Mouse (Mus musculus) liver, embryonic 11.5 days (tissue): ENCODE results near the gene Tmem259. TPM values are rescaled to one million over a fixed set of nuclear protein-coding genes. Genes with fewer than 3 reads are reported as not detected.
A peak's percentile ranks its signal among the peaks of the same experiment; 100 is the strongest.

ENCODE experiments used
- ATAC-seq: fragments of 200-750 bp; cut with Nextera tagmentation; replicated peaks from 2 replicates; pipeline ENCODE4 v1.8.0; 2017; ENCODE audit warnings: moderate number of reproducible peaks, mild to moderate bottlenecking, moderate TSS enrichment, moderate library complexity; ENCODE audit not compliant: low FRiP score
- DNase-seq: peaks from one replicate; pipeline ENCODE4 v3.0.0-alpha.2; 2017; ENCODE audit warnings: low spot score
- H3K27ac ChIP-seq: fragments of 300-500 bp; sonication (generic); 2 replicates; pipeline ENCODE4 v1.5.1; 2014; ENCODE audit warnings: mild to moderate bottlenecking, low read depth, low read length, control low read depth
- H3K27me3 ChIP-seq: fragments of 300-500 bp; sonication (generic); replicated peaks from 2 replicates; pipeline ENCODE4 v1.6.1; 2014; ENCODE audit warnings: low read length, mixed read lengths; ENCODE audit not compliant: control insufficient read depth, insufficient read depth
- H3K36me3 ChIP-seq: fragments of 300-500 bp; sonication (generic); 2 replicates; pipeline ENCODE4 v1.6.1; 2014; ENCODE audit warnings: mild to moderate bottlenecking, low read length, moderate library complexity, mixed read lengths; ENCODE audit not compliant: control insufficient read depth, insufficient read depth
- H3K4me1 ChIP-seq: fragments of 300-500 bp; sonication (generic); replicated peaks from 2 replicates; pipeline ENCODE4 v1.6.1; 2014; ENCODE audit warnings: low read length, mixed read lengths; ENCODE audit not compliant: control insufficient read depth, insufficient read depth
- H3K4me2 ChIP-seq: fragments of 300-500 bp; sonication (generic); 2 replicates; pipeline ENCODE4 v1.6.1; 2014; ENCODE audit warnings: mild to moderate bottlenecking, control low read depth, moderate library complexity
- H3K4me3 ChIP-seq: fragments of 300-500 bp; sonication (generic); 2 replicates; pipeline ENCODE4 v1.5.1; 2014; ENCODE audit warnings: low read depth, low read length, control low read depth
- H3K9ac ChIP-seq: fragments of 300-500 bp; sonication (generic); 2 replicates; pipeline ENCODE4 v1.6.1; 2014; ENCODE audit warnings: low read depth, low read length, control low read depth
- H3K9me3 ChIP-seq: fragments of 300-500 bp; sonication (generic); 2 replicates; pipeline ENCODE4 v1.6.1; 2016; ENCODE audit warnings: low read length, inconsistent platforms, mixed read lengths; ENCODE audit not compliant: control insufficient read depth
- WGBS: fragments of 180-500 bp; shearing (Covaris S2); extraction: QIAGEN DNeasy Blood & Tissue Kit; methylation state at CpG from one replicate; pipeline ENCODE4 v1.1.7; 2014; 5-methylcytosine and 5-hydroxymethylcytosine counted together
- polyA plus RNA-seq: library from polyadenylated mRNA; unstranded; fragments of >200 nt; fragmentation: Nextera tagmentation; extraction: Ambion mirVana; gene quantifications from 2 replicates; pipeline ENCODE4 v1.2.1, GENCODE M21; 2014

Tmem259 gene
- 14.9 and 20.2 TPM in 2 replicates for polyA plus RNA-seq

DNA sequence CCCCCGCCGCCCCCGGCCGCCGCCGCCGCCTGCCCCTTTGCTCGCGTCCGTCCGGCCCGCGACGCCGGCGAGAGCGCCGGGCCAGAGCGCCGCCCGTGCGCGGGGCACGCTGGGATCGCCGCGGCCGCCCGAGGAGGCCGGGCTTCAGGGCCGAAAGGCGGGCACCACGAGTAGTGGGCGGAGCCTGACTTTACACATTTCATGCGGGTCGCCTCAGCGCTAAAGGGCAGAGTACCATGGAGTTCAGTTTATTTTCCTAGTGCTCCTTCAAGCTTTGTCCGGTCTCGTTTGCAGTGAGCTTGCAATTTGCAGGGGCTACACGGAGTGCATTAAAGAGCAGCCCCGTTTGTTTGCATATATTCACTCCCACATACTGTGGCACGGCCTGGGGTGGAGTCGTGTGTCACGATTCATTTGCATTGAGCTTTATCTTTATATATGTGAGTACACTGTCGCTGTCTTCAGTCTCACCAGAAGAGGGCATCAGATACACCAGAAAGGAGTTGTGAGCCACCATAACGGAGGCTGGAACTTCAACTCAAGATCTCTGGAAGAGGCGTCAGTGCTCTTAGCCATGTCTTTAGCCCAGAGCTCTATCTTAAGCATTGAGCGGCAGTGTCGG is at the start of gene Tmem259:
Gene Tmem259 (minus strand): TSS at position 136 of the 622 bp plus-strand sequence.
- peak within 1 kb of the TSS; percentile 98 for H3K27ac ChIP-seq
- H3K4me2 ChIP-seq, result peak within 1 kb of the TSS; percentile 93
- H3K4me1 ChIP-seq, result peaks cover 60% of the 10 kb centered on the region
- peak within 1 kb of the TSS; percentile 92 for H3K4me3 ChIP-seq
- peak; percentile 87 for DNase-seq
- H3K27me3 ChIP-seq, result peaks cover 3% of the 10 kb centered on the region
- H3K36me3 ChIP-seq, result peaks cover 9% of the 10 kb centered on the region; the same call in 1 of the 2 replicates
- under 1% methylated on average over 48 of the region's 49 CpGs for WGBS
- peak; percentile 79 for ATAC-seq
- H3K9me3 ChIP-seq, result no peaks in the 10 kb centered on the region
- peak within 1 kb of the TSS; percentile 92 for H3K9ac ChIP-seq

GRCm38 (mm10) chr10:80032799-80033480 is 48.8 kb upstream of the Tmem259 start:
- DNase-seq (no peak), ATAC-seq (no peak; the same call in none of the 2 replicates)
- Histone ChIP-seq H3K4me3 (0 out of 2 replicates have a peak overlapping the region, but pooled peaks have one; percentile 0), H3K4me1 (peaks cover 39% of the 10 kb centered on the region), H3K27me3 (no peaks in the 10 kb centered on the region), H3K9ac (peak overlapping the region; percentile 22; the same call in 1 of the 2 replicates), H3K4me2 (peak overlapping the region; percentile 8), H3K27ac (peak overlapping the region; percentile 39), H3K9me3 (no peaks in the 10 kb centered on the region), H3K36me3 (peaks cover 42% of the 10 kb centered on the region)
- WGBS, result 10% methylated on average over 5 of the region's 5 CpGs

- no peaks in the 10 kb centered on the region for H3K27me3 ChIP-seq
- peaks cover 30% of the 10 kb centered on the region for H3K36me3 ChIP-seq
- no peaks in the 10 kb centered on the region for H3K9me3 ChIP-seq
- no peak for ATAC-seq
- no peak overlapping the region for H3K4me3 ChIP-seq
- no peak overlapping the region for H3K9ac ChIP-seq
- no peak overlapping the region for H3K27ac ChIP-seq
- no peak for DNase-seq
- 87% methylated on average over 17 of the region's 17 CpGs for WGBS
- H3K4me1 ChIP-seq, result peaks cover 37% of the 10 kb centered on the region
- no peak overlapping the region for H3K4me2 ChIP-seq
Observed at GRCm38 (mm10) chr10:80030736-80031135, 46.6 kb upstream of the Tmem259 start.

DNA sequence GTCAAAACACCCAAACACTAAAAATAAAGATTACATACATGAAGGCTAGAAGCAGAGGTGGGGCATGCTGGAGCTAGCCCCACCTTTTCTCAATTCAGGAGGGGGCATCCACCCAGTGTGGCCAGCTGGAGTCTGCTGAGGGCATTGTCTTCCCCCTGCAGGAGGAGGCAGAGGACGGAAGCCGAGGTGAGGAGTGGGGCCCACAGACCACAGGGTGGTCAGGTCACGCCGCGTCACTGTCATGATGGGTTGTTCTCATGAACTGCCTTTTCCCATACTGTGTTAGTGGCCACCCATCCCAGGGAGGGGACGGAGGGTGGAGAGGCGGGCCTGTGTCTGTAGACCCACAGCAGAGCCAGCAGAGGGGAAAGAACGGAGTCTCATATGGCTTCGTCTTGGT is 46.1 kb upstream of the Tmem259 start:
- no peaks in the 10 kb centered on the region for H3K27me3 ChIP-seq
- H3K4me2 ChIP-seq, result no peak overlapping the region
- DNase-seq (no peak), ATAC-seq (no peak)
- H3K36me3 ChIP-seq, result peaks cover 26% of the 10 kb centered on the region; the same call in 1 of the 2 replicates
- no peak overlapping the region for H3K9ac ChIP-seq
- H3K4me1 ChIP-seq, result peaks cover 37% of the 10 kb centered on the region
- no peak overlapping the region for H3K4me3 ChIP-seq
- WGBS, result 81% methylated on average over 9 of the region's 9 CpGs
- no peaks in the 10 kb centered on the region for H3K9me3 ChIP-seq
- no peak overlapping the region for H3K27ac ChIP-seq

DNA sequence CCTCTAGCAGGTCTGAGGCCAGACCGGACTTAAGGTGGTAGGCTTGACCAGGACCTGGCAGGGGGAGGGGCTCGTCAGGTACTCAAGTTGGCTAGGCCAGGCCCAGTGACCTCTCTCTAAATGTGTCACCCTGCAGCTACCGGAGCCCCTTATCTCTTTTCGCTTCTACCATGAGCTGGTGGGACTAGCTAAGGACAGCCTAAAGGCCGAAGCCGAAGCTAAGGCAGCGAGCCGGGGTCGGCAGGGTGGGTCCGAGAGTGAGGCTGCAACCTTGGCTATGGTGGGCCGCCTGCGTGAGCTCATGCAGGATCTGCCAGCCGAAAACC is 44.4 kb upstream of the Tmem259 start:
- Histone ChIP-seq H3K4me2 (no peak overlapping the region), H3K4me1 (peaks cover 38% of the 10 kb centered on the region), H3K27ac (no peak overlapping the region), H3K9me3 (no peaks in the 10 kb centered on the region), H3K9ac (no peak overlapping the region), H3K27me3 (no peaks in the 10 kb centered on the region), H3K36me3 (peaks cover 19% of the 10 kb centered on the region; the same call in 1 of the 2 replicates), H3K4me3 (no peak overlapping the region)
- no peak for ATAC-seq
- no peak for DNase-seq
- WGBS, result 92% methylated on average over 13 of the region's 13 CpGs

- Histone ChIP-seq H3K9ac (no peak overlapping the region), H3K36me3 (peaks cover 19% of the 10 kb centered on the region; the same call in 1 of the 2 replicates), H3K4me2 (no peak overlapping the region), H3K27ac (no peak overlapping the region; the same call in 1 of the 2 replicates), H3K4me3 (no peak overlapping the region), H3K4me1 (peaks cover 32% of the 10 kb centered on the region), H3K27me3 (no peaks in the 10 kb centered on the region), H3K9me3 (no peaks in the 10 kb centered on the region)
- ATAC-seq (peak; percentile 43; the same call in 1 of the 2 replicates), DNase-seq (no peak)
- 69% methylated on average over 20 of the region's 20 CpGs for WGBS
Observed at GRCm38 (mm10) chr10:80027681-80028520, 43.8 kb upstream of the Tmem259 start.

DNA sequence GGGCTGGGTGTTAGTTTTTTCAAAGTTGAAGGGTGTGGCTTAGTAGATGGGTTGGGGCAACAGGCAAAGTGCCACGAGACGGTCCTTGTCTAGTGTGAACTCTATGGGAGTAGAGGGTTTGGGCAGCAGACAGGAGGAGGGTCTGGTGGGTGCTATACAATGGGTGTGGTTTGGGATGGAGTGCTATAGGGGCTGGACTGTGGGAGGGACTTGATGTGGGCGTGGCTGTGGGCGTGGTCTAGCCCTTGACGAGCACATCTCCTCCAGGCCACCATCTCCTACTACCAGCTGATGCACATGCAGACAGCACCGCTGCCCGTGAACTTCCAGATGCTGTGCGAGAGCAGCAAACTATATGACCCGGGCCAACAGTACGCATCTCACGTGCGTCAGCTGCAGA is 41.8 kb upstream of the Tmem259 start:
- Histone ChIP-seq H3K9ac (no peak overlapping the region), H3K4me3 (no peak overlapping the region), H3K36me3 (peaks cover 28% of the 10 kb centered on the region; the same call in 1 of the 2 replicates), H3K9me3 (no peaks in the 10 kb centered on the region), H3K27ac (no peak overlapping the region), H3K27me3 (no peaks in the 10 kb centered on the region), H3K4me1 (peaks cover 21% of the 10 kb centered on the region), H3K4me2 (no peak overlapping the region)
- ATAC-seq, result 0 out of 2 replicates have a peak, but pooled peaks have one; percentile 30
- 67% methylated on average over 12 of the region's 12 CpGs for WGBS
- DNase-seq, result no peak

DNA sequence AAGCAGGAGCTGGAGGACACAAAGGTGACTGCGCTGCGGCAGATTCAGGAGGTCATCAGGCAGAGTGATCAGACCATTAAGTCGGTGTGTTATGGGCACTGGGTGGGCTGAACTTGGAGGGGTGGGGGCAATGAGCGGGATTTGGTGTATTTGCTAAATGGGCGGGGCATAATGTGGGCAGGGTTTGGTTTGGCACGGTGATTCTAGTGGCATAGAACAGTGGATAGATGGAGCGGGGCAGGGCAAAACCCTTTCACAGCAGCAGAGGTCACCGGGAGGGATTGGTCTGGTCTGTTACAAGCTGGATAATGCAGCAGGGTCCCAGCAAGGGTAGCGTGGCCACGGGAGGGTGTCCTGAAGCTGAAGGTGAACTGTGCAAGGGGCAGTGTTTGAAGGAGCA is 41.3 kb upstream of the Tmem259 start:
- WGBS, result 80% methylated on average over 10 of the region's 10 CpGs
- no peak overlapping the region for H3K4me2 ChIP-seq
- H3K9ac ChIP-seq, result no peak overlapping the region
- H3K27ac ChIP-seq, result no peak overlapping the region
- no peaks in the 10 kb centered on the region for H3K9me3 ChIP-seq
- ATAC-seq (no peak), DNase-seq (no peak)
- H3K4me3 ChIP-seq, result no peak overlapping the region
- no peaks in the 10 kb centered on the region for H3K27me3 ChIP-seq
- H3K36me3 ChIP-seq, result peaks cover 28% of the 10 kb centered on the region; the same call in 1 of the 2 replicates
- peaks cover 25% of the 10 kb centered on the region for H3K4me1 ChIP-seq
